ENCODE assay signal across 22 mouse cellular contexts in the genomic region with DNA sequence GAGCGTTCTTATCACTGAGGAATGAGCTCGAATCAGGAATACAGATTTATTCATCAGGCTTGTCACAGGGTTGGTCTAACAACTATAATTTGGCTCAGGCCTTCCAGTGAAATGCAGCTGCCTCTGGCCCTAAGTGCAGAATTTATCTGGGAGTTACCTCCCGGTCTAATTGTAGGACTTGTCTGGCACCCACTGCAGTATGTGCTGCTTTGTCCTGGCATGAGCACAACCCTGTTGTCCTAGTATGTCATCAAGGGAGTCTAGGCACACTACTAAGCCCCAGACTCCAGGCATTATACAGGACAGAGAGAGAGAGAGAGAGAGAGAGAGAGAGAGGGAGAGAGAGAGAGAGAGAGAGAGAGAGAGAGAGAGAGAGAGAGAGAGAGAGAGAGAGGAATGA. TPM values are rescaled to one million over a fixed set of nuclear protein-coding genes. Genes with fewer than 3 reads are reported as not detected.
DNase-seq lines count a peak whose midpoint lies in the region; ATAC-seq and TF ChIP-seq lines count a peak whose summit lies in the region.
"Had no signal": no experiment of that assay in that cellular context is flagged by ENCODE, and none has a peak within 500 bp of the region (broad histone marks: within the 10 kb centered on the region; RNA-seq: fewer than 3 reads in every experiment).

No protein-coding gene starts in this region.

- H3K4me3 ChIP-seq in heart, postnatal 0 days (ENCODE audit: low read depth, low read length) = no peak overlapping the region

- peak; percentile 86 for DNase-seq in heart, adult 11 months
- DNase-seq in heart, postnatal 14 days = no peak
- no peak for DNase-seq in heart, postnatal 0 days (ENCODE audit: low spot score)
- DNase-seq in heart, postnatal 25 days (ENCODE audit: low spot score) = no peak
- DNase-seq: adrenal gland, adult 2 months; adrenal gland, adult 8-10 months; adrenal gland, postnatal 10 days; adrenal gland, postnatal 14 days; adrenal gland, postnatal 25 days; adrenal gland, postnatal 36 days; B cell, adult 2 months; cerebellum, adult 11 months; cerebellum, adult 11-12 months; cerebellum, adult 18-20 months had no signal

- TF ChIP-seq EP300 in heart, postnatal 0 days (IDR thresholded peaks at IDR 0.05; ENCODE audit: low read depth) = no peak

- intact Hi-C loops in heart, postnatal 14 days (cut with DNase I) = no loop called here
- intact Hi-C loops in heart, postnatal 25 days (cut with DNase I) = no loop called here

- no peaks in the 10 kb centered on the region for H3K4me1 ChIP-seq in heart, postnatal 0 days (ENCODE audit: control insufficient read depth, insufficient read depth)

- WGBS in heart, postnatal 0 days = 46% methylated on average over 3 of the region's 3 CpGs

- no peaks in the 10 kb centered on the region for H3K27me3 ChIP-seq in heart, postnatal 0 days (ENCODE audit: control insufficient read depth, insufficient read depth, low read length)
- H3K27me3 ChIP-seq: CH12.LX, Patski had no signal

- no peak overlapping the region for H3K4me2 ChIP-seq in heart, postnatal 0 days (ENCODE audit: low read depth, low read length)

- no peak for TF ChIP-seq CTCF in heart, postnatal 0 days (IDR thresholded peaks at IDR 0.05; ENCODE audit: low read depth)

- H3K36me3 ChIP-seq in heart, postnatal 0 days (replicated peaks; ENCODE audit: control insufficient read depth, insufficient read depth, low read length) = no peaks in the 10 kb centered on the region
- H3K36me3 ChIP-seq: G1E had no signal

- H3K9me3 ChIP-seq in heart, postnatal 0 days (replicated peaks; ENCODE audit: control insufficient read depth, low read length) = no peaks in the 10 kb centered on the region

- H3K9ac ChIP-seq in heart, postnatal 0 days (replicated peaks; ENCODE audit: low read depth, low read length) = no peak overlapping the region

- H3K27ac ChIP-seq in heart, postnatal 0 days (ENCODE audit: low read depth) = no peak overlapping the region

- peak; percentile 62; the same call in 1 of the 2 replicates for ATAC-seq in heart, postnatal 0 days (ENCODE audit: insufficient read depth, low read depth)
- ATAC-seq: activated CD4-positive, CD25-positive, alpha-beta regulatory T cell, adult 4 months; CD4-positive, CD25-positive, alpha-beta regulatory T cell, adult 4 months; Patski had no signal

RNA-seq across cellular contexts. Expression of gene Smco3, which starts 2.1 kb away (rescaled TPM):
- not detected for total RNA-seq in heart, postnatal 14 days (2021)
- not detected in 2 replicates for total RNA-seq in heart, postnatal 0 days (2014; rRNA removed; ENCODE audit: low replicate concordance)
- not detected in 2 replicates for polyA plus RNA-seq in heart, postnatal 0 days (2015; fragmentation: Nextera tagmentation; extraction: Ambion mirVana)
- not detected for total RNA-seq in heart, postnatal 25 days (2021)
- total RNA-seq: ES-E14, MEL had no signal
- polyA plus RNA-seq: activated CD4-positive, CD25-positive, alpha-beta regulatory T cell, adult 4 months; adrenal gland, adult 2 months; CD4-positive, CD25-positive, alpha-beta regulatory T cell, adult 4 months; G1E had no signal

RNA-seq across cellular contexts. Expression of gene Wbp11, which starts 9.3 kb away (rescaled TPM):
- 10 to 100 TPM; 64.3 to 66.0 TPM for total RNA-seq in heart, postnatal 14 days (2021)
- 28.2 and 37.7 TPM in 2 replicates for total RNA-seq in heart, postnatal 0 days (2014; rRNA removed; ENCODE audit: low replicate concordance)
- polyA plus RNA-seq in heart, postnatal 0 days (2015; fragmentation: Nextera tagmentation; extraction: Ambion mirVana) = 51.1 and 52.7 TPM in 2 replicates
- 10 to 100 TPM; 57.0 to 63.3 TPM for total RNA-seq in heart, postnatal 25 days (2021)

RNA-seq across cellular contexts. Expression of gene BC049715, which starts 9.9 kb away (rescaled TPM):
- total RNA-seq in heart, postnatal 14 days (2021) = 1 to 10 TPM; 1.0 to 1.3 TPM
- 0.04 and 0.43 TPM in 2 replicates for total RNA-seq in heart, postnatal 0 days (2014; rRNA removed; ENCODE audit: low replicate concordance)
- polyA plus RNA-seq in heart, postnatal 0 days (2015; fragmentation: Nextera tagmentation; extraction: Ambion mirVana) = 1.4 and 2.5 TPM in 2 replicates
- 1 to 10 TPM in 1 of 2 experiments, under 1 TPM in 1; 0.62 to 2.0 TPM for total RNA-seq in heart, postnatal 25 days (2021)

RNA-seq across cellular contexts. Expression of gene Art4, which starts 20.2 kb away (rescaled TPM):
- 10 to 100 TPM; 14.7 to 18.2 TPM for total RNA-seq in heart, postnatal 14 days (2021)
- 19.3 and 28.8 TPM in 2 replicates for total RNA-seq in heart, postnatal 0 days (2014; rRNA removed; ENCODE audit: low replicate concordance)
- 8.7 and 11.4 TPM in 2 replicates for polyA plus RNA-seq in heart, postnatal 0 days (2015; fragmentation: Nextera tagmentation; extraction: Ambion mirVana)
- 10 to 100 TPM; 16.8 to 17.8 TPM for total RNA-seq in heart, postnatal 25 days (2021)
- total RNA-seq: ES-E14 had no signal
- polyA plus RNA-seq: C2C12, Patski had no signal

RNA-seq across cellular contexts. Expression of gene H2afj, which starts 29.3 kb away (rescaled TPM):
- total RNA-seq in heart, postnatal 14 days (2021) = 10 to 100 TPM; 33.4 to 38.2 TPM
- total RNA-seq in heart, postnatal 0 days (2014; rRNA removed; ENCODE audit: low replicate concordance) = 13.1 and 19.3 TPM in 2 replicates
- 88.8 and 88.9 TPM in 2 replicates for polyA plus RNA-seq in heart, postnatal 0 days (2015; fragmentation: Nextera tagmentation; extraction: Ambion mirVana)
- total RNA-seq in heart, postnatal 25 days (2021) = 10 to 100 TPM; 28.3 to 33.9 TPM
